Mouse (Mus musculus): ENCODE data around the gene Lss.
A peak's percentile ranks its signal among the peaks of the same experiment; 100 is the strongest.

Gene Lss

GRCm38 (mm10) chr10:76531375-76531774 lies at the start of gene Lss:
Gene Lss (plus strand): TSS chr10:76531588.
- DNase-seq: peak; percentile 97

- DNase-seq: no peak
Measured at GRCm38 (mm10) chr10:76486302-76486701, 45.1 kb upstream of the Lss start.

GRCm38 (mm10) chr10:76488265-76488664 lies 43.1 kb upstream of the Lss start:
- no peak for DNase-seq

GRCm38 (mm10) chr10:76489205-76489604 lies 42.2 kb upstream of the Lss start:
- no peak for DNase-seq

GRCm38 (mm10) chr10:76493527-76493926 lies 37.9 kb upstream of the Lss start:
- no peak for DNase-seq

- DNase-seq: no peak
Measured at GRCm38 (mm10) chr10:76495501-76495900, 35.9 kb upstream of the Lss start.

GRCm38 (mm10) chr10:76496366-76496765 lies 35.0 kb upstream of the Lss start:
- no peak for DNase-seq

- DNase-seq: no peak
Measured at GRCm38 (mm10) chr10:76497522-76497921, 33.9 kb upstream of the Lss start.

GRCm38 (mm10) chr10:76504271-76504943 lies 27.0 kb upstream of the Lss start:
- no peak for DNase-seq

- DNase-seq: no peak
Measured at GRCm38 (mm10) chr10:76505865-76506264, 25.5 kb upstream of the Lss start.

- peak; percentile 78 for DNase-seq
Measured at GRCm38 (mm10) chr10:76512965-76513583, 18.3 kb upstream of the Lss start.

- no peak for DNase-seq
Measured at GRCm38 (mm10) chr10:76530922-76531321, 466 bp upstream of the Lss start.

GRCm38 (mm10) chr10:76531828-76532227 lies 440 bp downstream of the Lss start:
- DNase-seq: no peak

- DNase-seq: no peak
Measured at GRCm38 (mm10) chr10:76535526-76535925, 4.1 kb downstream of the Lss start.

GRCm38 (mm10) chr10:76537619-76538018 lies 6.2 kb downstream of the Lss start:
- no peak for DNase-seq

- no peak for DNase-seq
Measured at GRCm38 (mm10) chr10:76541336-76542085, 10.1 kb downstream of the Lss start.

- no peak for DNase-seq
Measured at GRCm38 (mm10) chr10:76542636-76543375, 11.4 kb downstream of the Lss start.

- no peak for DNase-seq
Measured at GRCm38 (mm10) chr10:76546566-76546965, 15.2 kb downstream of the Lss start.

- DNase-seq: no peak
Measured at GRCm38 (mm10) chr10:76548218-76548617, 16.8 kb downstream of the Lss start.

- peak; percentile 20 for DNase-seq
Measured at GRCm38 (mm10) chr10:76550458-76550857, 19.1 kb downstream of the Lss start.

GRCm38 (mm10) chr10:76551556-76551955 lies 20.2 kb downstream of the Lss start:
- no peak for DNase-seq

GRCm38 (mm10) chr10:76554061-76554460 lies 22.7 kb downstream of the Lss start:
- DNase-seq: no peak

- no peak for DNase-seq
Measured at GRCm38 (mm10) chr10:76561972-76562371, 30.6 kb downstream of the Lss start, which contains the start of gene Spatc1l. Gene Spatc1l (plus strand): TSS chr10:76562272.
